Comparison of ENCODE assay signal across 13 mouse cellular contexts in genomic region chr6:142667701-142668418, GRCm38 (mm10). TPM values are rescaled to one million over a fixed set of nuclear protein-coding genes. Genes with fewer than 3 reads are reported as not detected.
A peak's percentile ranks its signal among the peaks of the same experiment; 100 is the strongest.
DNase-seq lines count a peak whose midpoint lies in the region; ATAC-seq and TF ChIP-seq lines count a peak whose summit lies in the region.
"Had no signal": no experiment of that assay in that cellular context is flagged by ENCODE, and none has a peak within 500 bp of the region (broad histone marks: within the 10 kb centered on the region; RNA-seq: fewer than 3 reads in every experiment).

No protein-coding gene starts in this region.

- H3K9ac ChIP-seq in kidney, embryonic 16.5 days (replicated peaks; ENCODE audit: low read length) = no peak overlapping the region
- H3K9ac ChIP-seq in heart, embryonic 13.5 days = no peak overlapping the region
- H3K9ac ChIP-seq: forebrain, embryonic 13.5 days; limb, embryonic 12.5 days had no signal

- no peak for ATAC-seq in kidney, embryonic 16.5 days (ENCODE audit: low FRiP score, low TSS enrichment)
- no peak for ATAC-seq in heart, embryonic 13.5 days (ENCODE audit: extremely low read depth, insufficient number of reproducible peaks, low FRiP score, low TSS enrichment)
- ATAC-seq in erythroblast, adult 5-6 weeks (replicated peaks; ENCODE audit: low FRiP score, poor library complexity, severe bottlenecking) = no peak
- ATAC-seq: forebrain, embryonic 13.5 days had no signal

- no peak for TF ChIP-seq CTCF in brain, embryonic 14.5 days (IDR thresholded peaks at IDR 0.05; ENCODE audit: borderline replicate concordance, extremely low read depth, insufficient read depth, insufficient read length)
- no peak for TF ChIP-seq CTCF in thymus, adult 2 months (IDR thresholded peaks at IDR 0.05; ENCODE audit: borderline replicate concordance, control insufficient read depth, extremely low read depth, insufficient read depth, low read length, poor library complexity)

- no peaks in the 10 kb centered on the region for H3K27me3 ChIP-seq in kidney, embryonic 16.5 days (ENCODE audit: insufficient read depth, low read length)
- no peaks in the 10 kb centered on the region for H3K27me3 ChIP-seq in heart, embryonic 13.5 days (replicated peaks)
- H3K27me3 ChIP-seq in thymus, adult 2 months (ENCODE audit: control insufficient read depth, insufficient read depth, low read length) = no peaks in the 10 kb centered on the region
- H3K27me3 ChIP-seq: forebrain, embryonic 13.5 days; limb, embryonic 12.5 days had no signal

- H3K36me3 ChIP-seq in kidney, embryonic 16.5 days (ENCODE audit: insufficient read depth, low read length) = no peaks in the 10 kb centered on the region
- H3K36me3 ChIP-seq in heart, embryonic 13.5 days = peaks cover 60% of the 10 kb centered on the region
- no peaks in the 10 kb centered on the region for H3K36me3 ChIP-seq in thymus, adult 2 months (ENCODE audit: control insufficient read depth, insufficient read depth, low read length)
- H3K36me3 ChIP-seq: limb, embryonic 12.5 days had no signal

- H3K9me3 ChIP-seq in kidney, embryonic 16.5 days (ENCODE audit: low read length) = 0 out of 2 replicates have a peak, but pooled peaks cover 4% of the 10 kb centered on the region
- no peaks in the 10 kb centered on the region for H3K9me3 ChIP-seq in heart, embryonic 13.5 days
- H3K9me3 ChIP-seq: forebrain, embryonic 13.5 days; limb, embryonic 12.5 days had no signal

- H3K4me3 ChIP-seq in kidney, embryonic 16.5 days (ENCODE audit: low read length) = no peak overlapping the region
- no peak overlapping the region for H3K4me3 ChIP-seq in heart, embryonic 13.5 days
- H3K4me3 ChIP-seq in thymus, adult 2 months (ENCODE audit: control insufficient read depth, insufficient read depth, low read length) = no peak overlapping the region
- H3K4me3 ChIP-seq: forebrain, embryonic 13.5 days; limb, embryonic 12.5 days had no signal

- TF ChIP-seq POLR2A in brain, embryonic 14.5 days (IDR thresholded peaks at IDR 0.05; ENCODE audit: borderline replicate concordance, extremely low read depth, insufficient read depth, insufficient read length, poor library complexity, severe bottlenecking) = no peak
- TF ChIP-seq POLR2A in thymus, adult 2 months (IDR thresholded peaks at IDR 0.05; ENCODE audit: control insufficient read depth, extremely low read depth, insufficient read depth, low read length, poor library complexity) = no peak

- peak; percentile 12 for DNase-seq in kidney, adult 11 months
- peak; percentile 9 for DNase-seq in brain, embryonic 14.5 days (ENCODE audit: low read depth)
- DNase-seq in lung, postnatal 25 days (ENCODE audit: low spot score) = peak; percentile 52
- no peak for DNase-seq in layer of hippocampus, adult 8-10 months (ENCODE audit: low spot score in 2 of 2)
- DNase-seq in thymus, adult 2 months = no peak
- DNase-seq: cerebellum, adult 9-11 months had no signal

- 70% methylated on average over 7 of the region's 7 CpGs for WGBS in kidney, embryonic 16.5 days
- 66% methylated on average over 7 of the region's 7 CpGs for WGBS in heart, embryonic 13.5 days
- 92% methylated on average over 7 of the region's 7 CpGs for WGBS in thymus, adult 2 months

- no peak overlapping the region for H3K4me2 ChIP-seq in kidney, embryonic 16.5 days (replicated peaks; ENCODE audit: low read depth, low read length)
- H3K4me2 ChIP-seq in heart, embryonic 13.5 days = no peak overlapping the region
- H3K4me2 ChIP-seq: forebrain, embryonic 13.5 days; limb, embryonic 12.5 days had no signal

- H3K27ac ChIP-seq in kidney, embryonic 16.5 days (ENCODE audit: low read length) = no peak overlapping the region
- peak overlapping the region; percentile 70 for H3K27ac ChIP-seq in heart, embryonic 13.5 days (replicated peaks)
- H3K27ac ChIP-seq in thymus, adult 2 months (ENCODE audit: control insufficient read depth, insufficient read depth, low read length) = no peak overlapping the region
- H3K27ac ChIP-seq: forebrain, embryonic 13.5 days; limb, embryonic 12.5 days had no signal

- no peaks in the 10 kb centered on the region; the same call in none of the 2 replicates for H3K4me1 ChIP-seq in kidney, embryonic 16.5 days (ENCODE audit: insufficient read depth, low read length)
- peaks cover 19% of the 10 kb centered on the region for H3K4me1 ChIP-seq in heart, embryonic 13.5 days
- no peaks in the 10 kb centered on the region for H3K4me1 ChIP-seq in thymus, adult 2 months (replicated peaks; ENCODE audit: control insufficient read depth, insufficient read depth, low read length)
- H3K4me1 ChIP-seq: forebrain, embryonic 13.5 days; limb, embryonic 12.5 days had no signal

RNA-seq across cellular contexts. Expression of gene Abcc9, which starts 34.3 kb away (rescaled TPM):
- polyA plus RNA-seq in kidney, embryonic 16.5 days (2015; fragmentation: Nextera tagmentation; extraction: Ambion mirVana) = 6.3 and 7.3 TPM in 2 replicates
- 4.4 and 8.0 TPM in 2 replicates for polyA plus RNA-seq in brain, embryonic 14.5 days (2012; rRNA removed)
- polyA plus RNA-seq in heart, embryonic 13.5 days (2015; fragmentation: Nextera tagmentation; extraction: Ambion mirVana) = 12.8 and 13.3 TPM in 2 replicates
- total RNA-seq in layer of hippocampus, adult 8-10 months (2022) = 1 to 10 TPM; 3.2 to 4.2 (median 4.0) TPM
- polyA plus RNA-seq in thymus, adult 2 months (2012; rRNA removed) = 1.4 and 2.9 TPM in 2 replicates
- not detected in 2 replicates for total RNA-seq in erythroblast, adult 5-6 weeks (2015; ENCODE audit: low replicate concordance)
- total RNA-seq in erythroblast, adult 5-6 weeks (2017; ENCODE audit: low replicate concordance) = 0.17 TPM in 1 of 2 replicates, not detected in the other
- total RNA-seq: megakaryocyte-erythroid progenitor cell, adult 5-6 weeks; neutrophil, adult 5-6 weeks had no signal

Comparison
In these comparisons a context has a peak if more than half of its experiments do, and no peak if none do; other contexts are left out.
1. DNase-seq: peak in kidney, adult 11 months (single experiment), brain, embryonic 14.5 days (single experiment) and lung, postnatal 25 days (single experiment); none in layer of hippocampus, adult 8-10 months (0 of 2) and thymus, adult 2 months (single experiment).